Mouse (Mus musculus): Measurements from ENCODE around the gene Bpifa1.
"Not testable (repeated sequence)": the region's sequence is repeated elsewhere in the genome, so short reads cannot be mapped to it uniquely, and the experiment has no call there.

Bpifa1 gene

DNA sequence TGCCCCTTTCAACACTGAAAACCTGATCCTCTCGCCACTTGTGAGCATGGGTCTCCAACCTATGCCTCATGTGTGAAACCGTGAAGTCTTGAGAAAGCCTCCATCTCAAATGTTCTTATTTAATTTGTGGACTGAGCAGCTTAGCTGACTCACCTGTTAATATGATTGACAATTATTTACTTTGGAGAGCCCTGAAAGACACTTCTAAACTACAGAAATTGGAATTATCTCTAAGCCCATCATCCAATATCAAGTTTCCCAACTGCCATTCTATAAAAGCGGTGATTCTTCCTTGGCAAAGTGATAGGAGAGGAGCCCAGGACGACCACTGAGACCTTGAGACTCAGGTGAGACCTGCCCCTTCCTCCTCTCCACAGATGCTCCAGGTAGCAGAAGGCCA lies at the start of gene Bpifa1:
Bpifa1 (plus strand) TSS at position 301 of the 400 bp plus-strand sequence.
- DNase-seq (ENCODE audit: low spot score in 2 of 2) = no peak

DNA sequence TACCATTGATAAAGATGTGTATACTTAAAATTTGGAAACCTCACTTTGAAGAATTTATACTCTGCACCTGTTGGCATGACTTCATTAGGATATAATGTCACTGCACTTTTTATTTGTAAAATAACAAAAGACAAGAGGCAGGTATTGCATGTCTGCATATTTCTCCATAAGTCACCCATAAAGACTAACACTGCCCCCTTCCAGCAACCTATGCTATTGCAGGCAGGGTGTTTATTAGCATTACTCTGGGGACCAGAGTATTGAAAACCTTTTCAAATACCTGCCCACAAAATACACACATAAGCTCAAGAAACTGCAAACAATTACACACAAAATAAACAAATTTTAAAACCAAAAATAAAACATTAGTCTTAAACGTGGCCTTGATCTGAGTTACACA lies 44.9 kb upstream of the Bpifa1 start:
- no peak for DNase-seq (ENCODE audit: low spot score in 2 of 2)

- DNase-seq (ENCODE audit: low spot score in 2 of 2) = no peak
These were observed 25.3 kb upstream of the Bpifa1 start for GRCm38 (mm10) chr2:154117381-154117780.

- DNase-seq (ENCODE audit: low spot score in 2 of 2) = no peak
These were observed 12.6 kb upstream of the Bpifa1 start, which contains the start of gene Bpifa3 for GRCm38 (mm10) chr2:154130120-154130519. Gene Bpifa3 (plus strand): TSS chr2:154130336.

- no peak for DNase-seq (ENCODE audit: low spot score in 2 of 2)
These were observed 1.1 kb downstream of the Bpifa1 start for GRCm38 (mm10) chr2:154143735-154144134.

DNA sequence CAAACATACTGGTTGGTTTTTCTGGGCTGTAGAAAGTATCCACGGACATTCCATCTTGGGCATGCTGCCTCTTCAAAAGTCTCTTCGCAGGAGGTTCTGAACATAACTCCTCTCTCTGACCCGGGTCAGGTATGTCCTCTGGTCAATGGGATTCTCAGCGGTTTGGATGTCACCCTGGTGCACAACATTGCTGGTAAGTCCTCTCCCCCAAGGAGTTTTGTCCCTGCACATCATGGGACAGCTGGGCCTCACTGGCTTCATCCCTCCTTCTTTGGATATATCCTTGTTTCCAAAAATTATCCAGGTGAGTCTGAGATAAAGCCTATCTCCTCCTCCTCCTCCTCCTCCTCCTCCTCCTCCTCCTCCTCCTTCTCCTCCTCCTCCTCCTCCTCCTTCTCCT lies 4.8 kb downstream of the Bpifa1 start:
- DNase-seq (ENCODE audit: low spot score in 2 of 2) = no peak

DNA sequence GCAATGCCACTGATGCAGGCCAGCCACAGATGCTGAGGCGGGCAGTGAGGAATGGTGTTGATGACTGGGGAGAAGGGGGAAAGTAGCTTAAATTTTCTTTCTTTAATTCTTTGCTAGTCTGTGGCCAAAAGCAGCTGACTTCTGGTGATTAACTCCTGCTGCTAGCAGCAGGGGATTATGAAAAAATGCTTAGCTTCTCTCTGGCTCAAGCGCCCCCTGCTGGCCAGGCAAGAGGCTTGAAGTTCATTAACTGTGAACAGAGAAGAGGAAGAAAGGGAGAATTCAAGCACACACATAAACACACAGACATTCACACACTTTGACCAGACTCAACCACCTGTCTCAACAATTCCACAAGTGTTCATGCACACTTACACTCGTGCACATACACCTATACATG lies 15.8 kb downstream of the Bpifa1 start:
- peak; percentile 36 to 48 for DNase-seq (ENCODE audit: low spot score in 2 of 2)

DNA sequence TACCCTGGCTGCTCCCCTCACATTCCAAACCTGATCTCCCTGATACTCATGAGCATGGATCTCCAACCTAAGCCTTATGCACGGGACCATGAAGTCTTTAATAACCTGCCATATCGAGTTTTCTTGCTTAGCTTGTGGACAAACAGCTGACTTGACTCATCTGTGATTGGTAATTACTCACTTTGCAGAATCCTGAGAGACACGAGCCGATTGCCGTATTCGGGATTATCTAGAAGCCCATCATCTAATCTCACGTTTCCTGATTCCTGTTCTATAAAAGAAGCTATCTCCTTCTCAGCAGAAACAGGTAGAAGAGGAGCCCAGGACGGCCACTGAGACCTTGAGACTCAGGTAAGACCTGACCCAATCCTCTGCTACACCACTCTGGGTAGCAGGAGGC lies 19.6 kb downstream of the Bpifa1 start, which contains the start of gene Bpifa5:
Bpifa5 (plus strand) TSS at position 301 of the 400 bp plus-strand sequence.
- DNase-seq (ENCODE audit: low spot score in 2 of 2) = no peak

DNA sequence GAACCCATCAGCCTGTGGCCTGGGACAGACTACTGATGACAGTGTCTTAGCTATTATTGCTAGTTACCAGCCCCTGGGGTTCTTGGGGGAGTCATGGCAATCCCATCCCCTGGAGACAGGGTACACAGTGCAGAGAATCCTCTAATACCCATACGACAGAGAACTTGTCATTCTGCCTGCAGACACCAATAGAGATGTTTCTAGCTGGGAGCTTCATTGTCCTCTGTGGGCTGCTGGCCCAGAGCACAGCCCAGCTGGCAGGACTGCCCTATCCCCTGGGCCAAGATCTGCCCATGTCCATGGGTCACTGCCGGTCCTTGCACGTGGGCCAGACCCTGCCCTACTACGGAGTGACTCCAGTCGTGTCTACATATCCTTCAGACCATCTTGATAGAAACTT lies 20.6 kb downstream of the Bpifa1 start:
- no peak for DNase-seq (ENCODE audit: low spot score in 2 of 2)

DNA sequence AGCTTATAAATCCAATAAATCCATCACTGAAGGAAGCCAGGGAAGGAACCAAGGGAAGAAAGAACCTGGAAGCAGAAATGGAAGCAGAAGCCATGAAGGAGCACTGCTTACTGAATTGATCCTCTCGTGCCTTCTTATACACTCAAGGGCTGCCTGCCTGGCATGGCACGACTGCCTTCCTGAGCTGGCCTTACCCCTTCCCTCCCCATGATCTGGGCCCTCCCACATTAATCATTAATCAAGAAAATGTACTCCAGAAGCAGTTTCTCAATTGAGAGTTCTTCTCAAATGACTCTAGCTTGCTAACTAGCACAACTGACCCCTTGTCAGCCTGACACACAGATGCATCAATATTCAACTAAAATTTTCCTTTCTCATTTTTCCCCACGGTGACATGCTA lies 26.5 kb downstream of the Bpifa1 start:
- DNase-seq (ENCODE audit: low spot score in 2 of 2) = no peak

GRCm38 (mm10) chr2:154171621-154172020 lies 28.9 kb downstream of the Bpifa1 start:
- DNase-seq (ENCODE audit: low spot score in 2 of 2) = no peak

DNA sequence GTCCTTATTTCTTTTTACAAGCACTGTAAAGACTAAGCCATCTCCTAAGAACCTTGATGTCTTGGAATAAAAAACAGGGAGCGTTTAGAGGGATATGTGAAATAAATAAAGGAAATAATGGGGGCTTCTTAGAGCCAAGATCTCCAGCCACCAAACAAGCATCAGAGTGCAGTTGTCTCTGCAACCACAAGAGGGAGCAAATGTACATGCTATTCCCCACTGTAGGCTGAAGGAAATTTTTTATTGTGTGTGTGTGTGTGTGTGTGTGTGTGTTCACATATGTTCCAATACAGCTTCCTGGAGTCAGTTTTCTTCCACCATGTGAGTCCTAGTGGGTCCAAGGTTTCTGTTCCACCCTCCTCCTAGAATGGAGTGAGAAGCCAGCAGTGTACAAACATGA lies 30.6 kb downstream of the Bpifa1 start:
- peak; percentile 43 to 65 for DNase-seq (ENCODE audit: low spot score in 2 of 2)

- not testable (repeated sequence) for DNase-seq (ENCODE audit: low spot score in 2 of 2)
These were observed 39.2 kb downstream of the Bpifa1 start for GRCm38 (mm10) chr2:154181900-154182299.

DNA sequence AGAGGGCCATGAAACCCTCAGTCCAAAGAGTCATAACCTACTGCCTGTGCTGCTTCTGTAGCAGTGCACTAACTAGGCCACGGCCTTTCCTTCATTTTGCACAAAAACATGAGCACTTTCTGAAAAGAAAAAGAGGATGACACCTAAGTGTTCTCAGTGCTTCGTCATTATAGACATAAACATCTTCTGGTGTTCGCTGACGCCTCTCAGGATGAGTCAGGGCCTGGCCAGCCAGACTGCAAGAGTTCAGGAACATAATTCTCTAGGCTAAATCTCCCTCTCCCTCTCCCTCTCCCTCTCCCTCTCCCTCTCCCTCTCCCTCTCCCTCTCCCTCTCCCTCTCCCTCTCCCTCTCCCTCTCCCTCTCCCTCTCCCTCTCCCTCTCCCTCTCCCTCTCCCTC lies 40.4 kb downstream of the Bpifa1 start:
- peak; percentile 36 for DNase-seq (ENCODE audit: low spot score in 2 of 2)

- no peak for DNase-seq (ENCODE audit: low spot score in 2 of 2)
These were observed 42.6 kb downstream of the Bpifa1 start for GRCm38 (mm10) chr2:154185319-154185718.

DNA sequence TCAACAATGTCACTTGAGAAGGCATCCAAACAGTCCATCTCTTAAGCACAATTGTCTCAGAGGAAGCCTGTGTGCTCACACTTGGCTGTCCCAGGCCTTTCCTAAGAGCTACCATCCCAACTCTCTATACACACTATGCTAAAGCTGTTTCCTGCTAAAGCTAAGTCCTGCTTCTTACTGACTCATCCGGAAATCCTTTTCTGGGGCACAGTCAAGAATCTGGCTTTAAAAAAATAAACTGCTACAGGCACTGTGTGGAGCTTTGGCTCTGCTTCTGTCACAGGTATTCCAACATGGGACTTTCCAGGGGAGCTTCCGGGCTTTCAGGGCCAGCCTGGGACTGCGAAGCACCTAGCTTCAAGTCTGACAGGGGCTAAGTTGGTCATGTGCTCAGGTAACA lies 43.1 kb downstream of the Bpifa1 start:
- no peak for DNase-seq (ENCODE audit: low spot score in 2 of 2)

GRCm38 (mm10) chr2:154187468-154187867 lies 44.8 kb downstream of the Bpifa1 start:
- no peak for DNase-seq (ENCODE audit: low spot score in 2 of 2)

- DNase-seq (ENCODE audit: low spot score in 2 of 2) = no peak
These were observed 47.3 kb downstream of the Bpifa1 start for GRCm38 (mm10) chr2:154189877-154190434.

DNA sequence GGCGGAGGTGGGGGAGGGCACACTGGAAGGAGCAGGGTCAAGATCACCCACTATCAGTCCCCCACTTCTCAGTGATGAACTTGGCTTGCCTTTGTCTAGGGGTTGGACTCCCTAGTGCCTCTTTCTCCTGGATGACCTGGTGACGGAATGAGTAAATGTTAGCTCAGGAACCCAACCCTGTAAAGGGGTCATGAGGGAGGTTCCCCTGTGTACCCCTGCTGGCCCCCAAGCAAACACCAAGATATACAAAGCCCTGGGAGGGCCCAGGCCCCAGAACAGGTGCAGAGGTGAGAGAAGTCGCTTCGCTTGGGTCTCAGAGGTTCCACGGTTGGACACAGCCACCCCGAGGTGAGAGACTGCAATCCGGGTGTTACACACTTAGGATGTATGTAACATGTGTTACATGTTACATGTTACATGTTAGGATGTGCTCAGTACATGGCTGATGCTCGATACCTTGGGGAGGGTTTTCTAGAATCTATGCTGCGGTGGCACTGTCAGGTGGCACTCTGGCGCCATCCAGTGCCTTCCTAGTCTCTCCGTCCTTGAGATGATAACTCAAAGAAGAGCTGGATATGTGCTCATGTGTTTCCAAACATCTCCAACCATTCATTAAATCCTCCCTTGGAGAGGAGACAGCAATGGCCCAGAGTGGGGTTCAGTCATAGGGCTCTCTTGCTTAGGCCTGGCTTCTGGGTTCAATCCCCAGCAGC lies 48.0 kb downstream of the Bpifa1 start, which contains the start of gene Bpifb1:
Bpifb1 (plus strand) TSS at position 273 of the 713 bp plus-strand sequence.
- no peak for DNase-seq (ENCODE audit: low spot score in 2 of 2)

DNA sequence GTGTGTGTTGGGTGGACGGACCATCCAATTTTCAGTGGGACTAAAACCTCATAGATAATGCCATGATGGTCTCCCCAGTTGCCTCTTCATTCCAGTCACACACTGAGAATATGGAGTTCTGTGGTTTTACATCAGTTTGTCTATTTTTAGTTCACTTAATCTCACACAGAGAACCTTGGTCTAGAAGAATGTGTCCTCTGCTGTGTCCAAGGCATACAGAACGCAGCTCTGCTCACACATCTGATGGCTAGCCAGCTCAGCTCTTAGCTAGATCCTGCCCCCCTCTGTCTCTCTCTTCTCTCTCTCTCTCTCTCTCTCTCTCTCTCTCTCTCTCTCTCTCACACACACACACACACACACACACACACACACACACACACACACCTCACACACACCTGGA lies 49.5 kb downstream of the Bpifa1 start:
- no peak for DNase-seq (ENCODE audit: low spot score in 2 of 2)

- DNase-seq (ENCODE audit: low spot score in 2 of 2) = no peak
These were observed 50.4 kb downstream of the Bpifa1 start for GRCm38 (mm10) chr2:154193071-154193470.

- no peak for DNase-seq (ENCODE audit: low spot score in 2 of 2)
These were observed 51.4 kb downstream of the Bpifa1 start for GRCm38 (mm10) chr2:154193994-154194504.

- DNase-seq (ENCODE audit: low spot score in 2 of 2) = no peak
These were observed 54.4 kb downstream of the Bpifa1 start for GRCm38 (mm10) chr2:154197036-154197435.

All from right cerebral cortex, adult 2 months (tissue).